Mouse (Mus musculus) mammary gland, adult 2 months (tissue): Measurements from ENCODE around the gene Ppp1r18. TPM values are rescaled to one million over a fixed set of nuclear protein-coding genes. Genes with fewer than 3 reads are reported as not detected.

Source experiments
- polyA plus RNA-seq: library from polyadenylated mRNA; depleted of rRNA; stranded (reverse); fragments of >200 nt; gene quantifications from 2 replicates; pipeline ENCODE4 v1.2.3, GENCODE M21; 2012; ENCODE audit warnings: low replicate concordance; rRNA removed

Ppp1r18 gene
- polyA plus RNA-seq, result 78.6 and 130 TPM in 2 replicates

DNA sequence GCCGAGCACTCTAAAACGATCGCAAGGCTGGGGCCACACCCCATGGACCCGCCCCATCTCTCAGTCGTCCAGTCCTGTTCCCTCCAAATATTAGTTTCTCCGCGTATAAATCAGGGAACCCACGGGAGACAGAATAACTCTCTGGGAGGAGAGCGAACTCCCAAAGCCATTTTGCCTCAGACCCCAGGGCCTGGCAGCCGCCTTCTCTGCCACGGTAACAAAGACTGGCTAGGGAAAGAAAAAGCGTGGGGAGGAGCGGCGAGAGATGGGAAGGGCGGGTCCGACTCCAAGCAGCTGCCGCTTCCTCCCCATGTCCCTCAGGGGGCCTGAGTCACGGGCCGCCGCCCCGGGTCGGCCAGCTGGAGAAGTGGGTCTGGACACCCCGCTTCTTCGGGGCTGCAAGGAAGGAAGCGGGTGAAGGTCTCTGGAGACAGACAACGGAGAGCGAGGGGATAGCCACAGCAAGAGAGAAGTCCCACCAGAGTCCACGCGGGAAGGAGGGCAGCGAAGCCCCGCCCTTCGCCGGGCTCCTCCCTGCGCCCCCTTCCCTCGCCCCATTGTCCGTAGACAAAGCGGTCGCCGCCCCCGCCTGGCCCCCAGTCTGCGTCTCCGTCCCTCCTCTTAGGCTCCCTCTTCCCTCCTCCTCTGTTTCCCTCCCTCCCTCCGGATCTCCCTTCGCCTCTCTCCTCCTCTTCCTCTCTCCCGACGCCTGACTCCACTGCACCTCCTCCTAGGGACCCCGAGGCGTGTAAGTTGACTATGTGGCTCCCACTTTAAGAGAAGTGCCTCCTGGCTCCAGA is at the start of gene Ppp1r18:
Gene Ppp1r18, plus strand, starts transcription at position 113 of the 800 bp plus-strand sequence.

DNA sequence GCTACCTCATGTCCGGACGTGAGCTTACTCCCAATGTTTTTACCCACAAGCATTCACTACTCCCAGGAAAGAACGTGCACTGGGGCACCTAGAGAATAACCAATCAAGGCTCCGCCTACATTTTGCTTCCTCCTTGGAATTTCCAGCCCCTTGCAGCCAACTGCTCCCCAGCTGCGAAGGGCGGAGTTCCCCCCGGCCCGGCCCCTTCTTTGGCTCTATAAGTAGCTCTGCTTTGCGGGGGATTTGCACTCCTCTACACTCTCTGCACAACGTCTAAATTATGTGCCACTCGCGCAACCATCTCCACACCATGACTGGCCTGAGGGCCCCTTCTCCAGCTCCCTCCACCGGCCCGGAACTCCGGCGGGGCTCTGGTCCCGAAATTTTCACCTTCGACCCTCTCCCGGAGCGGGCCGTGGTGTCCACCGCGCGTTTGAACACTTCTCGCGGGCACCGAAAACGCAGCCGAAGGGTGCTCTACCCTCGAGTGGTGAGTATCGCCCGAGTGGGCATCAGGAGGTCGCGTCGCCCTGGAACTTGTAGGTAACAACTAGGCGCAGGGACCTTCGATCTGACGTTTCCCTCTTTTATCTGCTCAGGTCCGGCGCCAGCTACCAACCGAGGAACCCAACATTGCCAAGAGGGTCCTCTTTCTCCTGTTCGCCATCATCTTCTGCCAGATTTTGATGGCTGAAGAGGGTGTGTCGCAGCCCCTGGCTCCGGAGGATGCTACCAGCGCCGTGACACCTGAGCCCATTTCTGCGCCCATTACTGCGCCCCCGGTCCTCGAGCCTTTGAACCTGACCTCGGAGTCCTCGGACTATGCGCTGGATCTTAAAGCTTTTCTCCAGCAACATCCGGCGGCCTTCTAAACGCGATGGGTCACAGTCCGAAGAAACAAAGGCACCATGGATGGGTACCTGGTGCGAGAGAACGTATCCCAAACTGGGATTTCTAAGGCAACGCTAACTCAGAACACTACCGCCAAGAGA is 43.7 kb upstream of the Ppp1r18 start, which contains the start of gene Ier3:
Gene Ier3, plus strand, starts transcription at position 246 of the 992 bp plus-strand sequence.

DNA sequence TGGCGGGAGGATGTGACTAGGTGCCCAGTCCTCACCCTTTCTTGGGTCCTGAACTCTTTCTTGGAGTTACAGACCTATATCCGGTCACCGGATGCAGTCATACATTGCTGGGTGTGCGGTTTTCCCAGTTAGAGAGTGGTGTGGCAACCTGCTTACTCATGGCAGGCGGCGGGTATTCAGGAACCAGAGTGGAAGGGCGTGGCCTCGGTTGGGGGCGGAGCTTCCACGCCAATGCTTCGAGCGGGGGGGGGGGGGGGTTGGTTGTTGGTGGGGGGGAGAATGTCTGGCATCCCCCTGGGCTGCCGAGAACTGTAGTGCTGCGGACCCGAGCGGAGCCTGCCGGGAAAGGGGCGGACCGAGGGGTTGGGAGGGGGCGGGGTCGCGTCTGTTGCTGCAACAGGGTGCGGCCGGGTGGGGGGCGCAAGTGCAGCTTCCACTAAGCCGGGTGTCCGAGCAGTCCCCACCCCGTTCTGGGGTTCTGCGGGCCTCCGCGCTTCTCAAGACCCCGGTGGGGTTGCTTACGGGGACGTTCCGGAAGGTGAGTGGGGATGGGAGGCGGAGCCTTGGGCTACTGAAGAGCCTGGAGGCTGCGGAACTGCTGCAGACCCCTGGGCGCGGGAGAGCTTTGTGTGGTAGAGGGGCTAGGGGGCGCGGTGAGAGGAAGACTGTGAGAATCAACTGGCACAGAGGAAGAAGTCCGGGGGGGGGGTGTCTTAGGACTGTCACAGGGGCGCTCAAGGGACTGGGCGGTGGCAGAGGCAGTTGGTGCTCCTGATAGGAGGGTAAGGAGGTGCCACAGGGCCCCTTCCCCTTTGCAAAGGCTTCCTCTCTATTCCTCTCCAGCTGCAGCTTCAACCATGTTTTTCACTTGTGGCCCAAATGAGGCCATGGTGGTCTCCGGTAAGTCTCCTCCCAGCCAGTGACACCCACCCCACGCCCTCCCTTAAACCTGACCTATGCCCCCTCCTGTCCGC is 42.1 kb upstream of the Ppp1r18 start, which contains the start of gene Flot1:
Gene Flot1, plus strand, starts transcription at position 267 of the 974 bp plus-strand sequence.

DNA sequence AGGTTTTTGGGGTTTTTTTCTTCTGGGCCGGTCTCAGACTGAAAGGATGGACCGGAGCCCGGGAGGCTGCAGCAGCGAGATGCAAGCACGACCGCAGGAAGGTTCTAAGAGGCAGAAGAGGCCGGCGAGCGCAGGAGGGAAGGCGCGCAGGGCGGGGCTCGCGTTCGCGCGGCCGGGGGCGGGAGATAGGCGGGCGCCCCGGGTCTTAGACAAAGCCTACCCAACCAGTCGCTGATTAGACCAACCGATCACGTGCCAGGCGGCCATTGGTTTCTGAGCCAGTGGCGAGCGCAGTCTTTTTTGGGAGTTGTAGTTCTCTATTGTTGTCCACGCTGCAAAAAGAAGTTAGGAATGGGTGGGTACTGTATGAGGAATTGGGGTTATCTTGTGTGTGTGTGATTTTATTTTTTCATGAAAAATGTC is 27.3 kb upstream of the Ppp1r18 start, which contains the start of gene Tubb5:
Gene Tubb5, minus strand, starts transcription at position 185 of the 423 bp plus-strand sequence.

DNA sequence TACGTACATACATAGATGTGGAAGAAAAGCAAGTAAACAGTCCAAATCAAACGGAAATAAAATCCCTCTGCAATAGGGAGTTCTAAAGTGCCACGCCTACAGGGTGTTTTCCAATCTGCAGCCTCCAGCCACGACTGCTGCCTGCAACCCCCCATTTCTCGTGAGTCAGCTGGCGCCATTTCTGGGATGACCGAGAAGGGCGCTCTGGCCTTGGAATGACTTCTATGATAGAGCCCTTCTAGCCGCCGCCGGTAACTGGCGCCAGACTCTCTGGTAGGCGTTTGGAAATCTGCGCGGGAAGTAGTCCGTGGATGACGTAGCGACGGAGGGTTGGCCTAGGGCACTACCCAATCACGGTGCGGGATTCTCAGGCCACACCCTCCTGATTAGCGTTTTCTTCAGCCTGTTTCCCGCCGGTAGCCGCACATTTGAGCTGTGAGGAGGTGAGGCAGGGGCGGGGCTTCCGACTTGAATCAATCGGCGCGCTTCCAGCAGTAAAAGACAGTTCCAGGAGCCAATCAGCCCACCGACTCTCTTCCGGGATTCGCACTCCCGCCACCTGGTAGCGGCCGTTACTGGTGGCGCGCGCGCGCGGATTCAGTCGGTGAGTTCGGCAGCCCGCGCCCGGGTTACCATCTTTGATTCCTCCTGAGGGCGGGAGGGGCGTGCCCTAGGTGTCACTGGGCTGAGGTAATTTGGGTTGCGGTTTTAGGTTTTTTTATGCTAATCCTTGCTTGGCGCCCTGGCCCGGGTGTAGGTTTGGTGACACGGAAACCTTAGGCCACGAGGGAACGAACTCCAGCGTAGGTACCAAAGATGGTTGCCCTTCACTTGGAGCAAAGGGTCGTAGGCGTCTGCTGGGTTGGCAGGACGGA is 24.1 kb upstream of the Ppp1r18 start, which contains the start of gene Mdc1:
Gene Mdc1, plus strand, starts transcription at position 440 of the 875 bp plus-strand sequence.

DNA sequence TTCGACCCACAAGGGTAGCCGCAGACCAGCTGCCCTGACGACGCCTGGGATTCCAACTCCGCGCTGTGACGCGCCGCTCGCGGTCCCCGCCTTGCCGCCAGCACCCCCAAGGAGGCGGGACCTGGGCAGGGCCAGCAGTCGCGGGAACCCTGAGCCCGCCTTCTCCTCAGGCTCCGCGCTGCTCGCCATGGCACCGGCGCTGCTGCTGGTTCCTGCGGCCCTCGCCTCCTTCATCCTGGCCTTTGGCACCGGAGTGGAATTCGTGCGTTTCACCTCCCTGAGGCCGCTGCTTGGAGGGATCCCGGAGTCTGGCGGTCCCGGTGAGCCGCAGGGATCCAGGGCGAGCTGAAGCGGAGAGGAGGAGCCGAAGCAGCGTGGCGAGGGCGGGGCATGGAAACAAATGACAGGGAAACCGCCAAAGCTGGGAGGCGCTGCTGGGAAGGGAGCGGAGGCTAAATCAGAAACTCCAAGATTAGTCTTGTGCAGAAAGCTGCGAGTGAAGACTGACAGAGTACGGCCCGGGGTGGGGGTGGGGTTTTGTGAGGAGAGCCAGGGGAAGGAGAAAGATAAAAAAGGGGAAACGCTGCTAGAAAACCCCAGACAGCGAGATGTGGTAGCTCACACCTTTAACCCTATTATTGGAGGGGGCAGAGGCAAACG is 4.1 kb upstream of the Ppp1r18 start, which contains the start of gene Nrm:
Gene Nrm, plus strand, starts transcription at position 121 of the 660 bp plus-strand sequence.

DNA sequence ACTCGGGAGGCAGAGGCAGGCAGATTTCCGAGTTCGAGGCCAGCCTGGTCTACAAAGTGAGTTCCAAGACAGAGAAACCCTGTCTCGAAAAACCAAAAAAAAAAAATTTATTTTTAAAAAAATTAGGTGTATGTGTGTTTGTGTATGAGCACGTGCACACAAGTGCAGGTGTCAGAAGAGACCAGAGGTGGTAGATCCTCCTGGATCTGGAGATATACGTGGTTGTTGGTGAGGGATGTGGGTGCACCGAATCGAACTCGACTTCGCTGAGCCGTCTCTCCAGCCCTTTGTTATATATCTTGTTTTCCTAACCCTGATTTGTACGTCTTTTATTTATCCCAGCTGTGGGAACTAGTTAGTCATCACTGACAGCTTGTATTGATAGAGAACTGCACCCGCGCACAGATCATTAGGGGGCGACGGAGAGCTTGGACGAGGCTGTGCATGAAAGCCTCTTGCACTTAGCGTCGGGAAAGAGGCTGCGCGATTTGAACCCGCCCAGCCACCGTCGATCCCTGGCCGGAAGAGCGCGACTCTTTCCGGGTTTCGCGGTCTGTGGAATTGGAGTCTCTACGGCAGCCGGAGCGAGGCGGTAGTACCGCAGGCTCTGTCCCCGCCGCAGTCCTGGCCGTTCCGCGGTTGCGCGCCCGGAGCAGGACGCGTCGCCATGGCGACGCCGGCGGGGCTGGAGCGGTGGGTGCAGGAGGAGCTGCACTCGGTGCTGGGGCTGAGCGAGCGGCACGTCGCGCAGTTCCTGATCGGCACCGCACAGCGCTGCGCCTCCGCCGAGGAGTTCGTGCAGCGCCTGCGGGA is 14.1 kb downstream of the Ppp1r18 start, which contains the start of gene Dhx16:
Gene Dhx16, plus strand, starts transcription at position 575 of the 813 bp plus-strand sequence.

DNA sequence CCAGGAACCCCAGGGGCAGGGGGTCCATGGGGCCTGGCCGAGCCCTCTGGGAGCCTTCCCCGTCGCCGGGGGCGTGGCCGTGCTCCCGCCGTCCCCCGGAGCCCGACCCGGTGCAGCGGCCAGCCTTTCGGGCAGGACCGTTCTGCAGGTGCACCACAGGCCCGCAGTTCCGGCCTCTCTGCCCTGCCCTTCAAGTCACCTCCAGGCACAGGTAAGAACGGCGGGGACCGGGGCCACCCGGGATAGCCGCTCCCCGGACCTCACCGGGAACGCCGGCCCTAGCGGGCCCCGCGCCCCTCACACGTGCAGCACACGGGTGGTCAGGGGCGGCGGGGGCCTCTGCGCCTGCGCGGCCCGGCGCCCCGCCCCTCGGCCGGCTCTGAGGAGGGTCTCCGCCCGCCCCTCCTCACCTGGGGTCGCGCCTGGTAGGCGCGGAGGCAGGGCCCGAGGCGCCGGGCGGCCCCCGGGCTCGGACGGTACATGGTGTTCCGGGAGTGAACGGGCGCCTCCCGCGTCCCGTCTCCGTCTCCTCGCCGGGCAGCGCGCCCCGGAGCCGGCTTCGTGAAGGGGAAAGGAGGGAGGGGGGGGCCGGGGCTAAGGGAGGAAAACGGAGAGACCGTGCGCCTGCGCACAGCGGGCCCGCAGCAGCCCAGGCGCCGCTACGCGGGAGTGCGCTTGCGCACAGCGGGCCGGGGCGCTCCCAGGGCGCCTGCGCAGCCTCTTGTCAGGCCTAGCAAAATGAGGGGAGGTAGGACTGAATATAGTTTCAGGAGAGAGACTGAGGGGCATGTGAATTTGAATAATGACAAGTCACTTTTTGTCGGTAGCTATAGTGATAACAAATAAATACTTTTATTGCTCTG is 31.6 kb downstream of the Ppp1r18 start, which contains the start of gene 2310061I04Rik:
Gene 2310061I04Rik, minus strand, starts transcription at position 651 of the 863 bp plus-strand sequence.

DNA sequence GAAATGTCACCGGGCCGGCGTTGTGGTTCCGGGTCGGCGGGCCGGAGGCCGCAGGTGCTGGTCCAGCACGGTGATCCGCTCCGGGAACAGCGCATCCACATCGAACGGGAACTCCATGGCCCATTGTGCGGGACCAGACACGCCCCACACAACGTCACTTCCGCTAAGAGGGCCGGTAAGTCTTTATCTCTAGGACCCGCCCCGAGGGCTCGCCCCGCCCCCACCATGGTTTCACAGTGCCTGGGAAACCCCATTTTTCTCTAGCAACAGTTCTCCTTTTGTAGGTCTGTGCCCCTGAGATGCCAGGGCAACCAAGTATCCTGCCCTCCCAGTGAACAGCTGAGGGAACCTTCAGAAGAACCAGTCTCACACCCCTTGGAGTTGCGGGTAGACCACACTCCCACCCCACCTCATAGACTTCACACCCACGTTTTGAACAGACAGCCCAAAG is 44.6 kb downstream of the Ppp1r18 start, which contains the start of gene Atat1:
Gene Atat1, minus strand, starts transcription at position 157 of the 451 bp plus-strand sequence.

DNA sequence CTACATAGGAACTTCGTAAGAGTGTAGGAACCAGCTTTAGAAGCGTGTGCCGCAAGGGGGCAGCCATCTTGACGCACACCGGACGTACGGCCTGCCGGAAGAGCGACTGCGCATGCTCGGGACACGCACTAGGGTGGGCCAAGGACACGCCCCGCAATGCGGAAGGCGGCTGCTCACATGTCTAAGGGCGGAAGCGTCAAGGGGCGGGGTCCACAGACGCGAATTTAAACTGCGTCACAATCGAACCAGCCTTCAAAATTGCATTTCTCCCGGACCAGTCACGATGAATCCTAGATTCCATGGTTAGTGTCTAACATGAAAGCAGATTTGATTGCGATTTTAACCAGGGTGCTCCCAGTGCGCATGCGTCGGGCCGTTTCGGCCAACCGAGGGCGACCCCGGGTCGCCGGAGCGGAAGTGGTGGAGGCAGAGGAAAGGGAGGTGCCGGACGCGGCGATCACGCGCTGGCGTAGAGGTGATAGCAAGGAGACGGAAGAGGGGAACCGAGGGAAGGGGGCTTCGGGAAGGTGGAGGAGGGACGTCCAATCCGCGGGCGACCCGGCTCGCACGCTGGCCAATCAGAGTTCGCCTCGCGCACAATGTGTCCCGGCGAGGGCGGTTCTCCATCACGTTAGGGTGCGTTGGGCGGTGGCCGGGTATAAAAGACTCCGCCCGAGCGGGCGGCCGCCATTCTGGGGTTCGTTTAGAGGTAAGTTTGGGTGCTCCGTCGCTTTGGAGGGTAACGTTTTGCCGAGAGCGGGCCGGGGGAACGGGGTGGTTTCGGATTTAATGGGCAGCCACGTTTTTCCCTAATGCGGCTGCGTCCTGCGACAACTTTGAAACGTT is 51.1 kb downstream of the Ppp1r18 start, which contains the start of the genes Mrps18b and Ppp1r10:
Gene Mrps18b, minus strand, starts transcription at position 93 of the 846 bp plus-strand sequence.
Gene Ppp1r10, plus strand, starts transcription at position 138 of the 846 bp plus-strand sequence.

Other genes with a start within 250 kb of the Ppp1r18 start
- not detected in 2 replicates for gene Gm9573, start 239.0 kb upstream of the Ppp1r18 start, polyA plus RNA-seq
- gene Mucl3, start 221.9 kb upstream of the Ppp1r18 start, polyA plus RNA-seq, result not detected in 2 replicates
- 29.6 and 63.8 TPM in 2 replicates for gene Vars2, start 198.0 kb upstream of the Ppp1r18 start, polyA plus RNA-seq
- 29.5 and 31.8 TPM in 2 replicates for gene Gtf2h4, start 191.9 kb upstream of the Ppp1r18 start, polyA plus RNA-seq
- gene Ddr1, start 161.0 kb upstream of the Ppp1r18 start, polyA plus RNA-seq, result 39.2 and 64.6 TPM in 2 replicates
- gene Ier3, start 43.9 kb upstream of the Ppp1r18 start, polyA plus RNA-seq, result 16.7 and 21.8 TPM in 2 replicates
- 63.0 and 72.5 TPM in 2 replicates for gene Flot1, start 42.4 kb upstream of the Ppp1r18 start, polyA plus RNA-seq
- 364 and 441 TPM in 2 replicates for gene Tubb5, start 27.3 kb upstream of the Ppp1r18 start, polyA plus RNA-seq
- gene Mdc1, start 24.1 kb upstream of the Ppp1r18 start, polyA plus RNA-seq, result 9.6 and 11.0 TPM in 2 replicates
- 34.4 and 39.7 TPM in 2 replicates for gene Nrm, start 4.3 kb upstream of the Ppp1r18 start, polyA plus RNA-seq
- gene Dhx16, start 14.2 kb downstream of the Ppp1r18 start, polyA plus RNA-seq, result 57.7 and 68.8 TPM in 2 replicates
- gene 2310061I04Rik, start 31.8 kb downstream of the Ppp1r18 start, polyA plus RNA-seq, result 74.6 and 74.7 TPM in 2 replicates
- 63.9 and 77.1 TPM in 2 replicates for gene Atat1, start 44.5 kb downstream of the Ppp1r18 start, polyA plus RNA-seq
- 79.5 and 120 TPM in 2 replicates for gene Mrps18b, start 50.8 kb downstream of the Ppp1r18 start, polyA plus RNA-seq
- 26.1 and 34.0 TPM in 2 replicates for gene Ppp1r10, start 50.8 kb downstream of the Ppp1r18 start, polyA plus RNA-seq
- 55.9 and 71.4 TPM in 2 replicates for gene Abcf1, start 104.2 kb downstream of the Ppp1r18 start, polyA plus RNA-seq
- gene Gnl1, start 114.3 kb downstream of the Ppp1r18 start, polyA plus RNA-seq, result 20.7 and 37.2 TPM in 2 replicates
- gene Prr3, start 114.6 kb downstream of the Ppp1r18 start, polyA plus RNA-seq, result 22.1 and 26.9 TPM in 2 replicates
- 8.3 and 9.4 TPM in 2 replicates for gene H2-T24, start 155.0 kb downstream of the Ppp1r18 start, polyA plus RNA-seq
- gene H2-T23, start 167.3 kb downstream of the Ppp1r18 start, polyA plus RNA-seq, result 279 and 344 TPM in 2 replicates
- gene H2-T22, start 177.2 kb downstream of the Ppp1r18 start, polyA plus RNA-seq, result 100 and 107 TPM in 2 replicates
- 0.20 TPM in 1 of 2 replicates, not detected in the other for gene Gm6034, start 177.4 kb downstream of the Ppp1r18 start, polyA plus RNA-seq
- gene Gm11127, start 192.8 kb downstream of the Ppp1r18 start, polyA plus RNA-seq, result 0.18 TPM in 1 of 2 replicates, not detected in the other